Comparison of ENCODE assay signal across 8 mouse cellular contexts in genomic region chr2:118744621-118745020, GRCm38 (mm10). TPM values are rescaled to one million over a fixed set of nuclear protein-coding genes. Genes with fewer than 3 reads are reported as not detected.
A peak's percentile ranks its signal among the peaks of the same experiment; 100 is the strongest.
DNase-seq lines count a peak whose midpoint lies in the region; ATAC-seq and TF ChIP-seq lines count a peak whose summit lies in the region.

No protein-coding gene starts in this region.

- H3K36me3 ChIP-seq in heart, adult 2 months (ENCODE audit: control insufficient read depth, insufficient read depth, low read length), result 0 out of 2 replicates have a peak, but pooled peaks cover 2% of the 10 kb centered on the region
- peaks cover 24% of the 10 kb centered on the region for H3K36me3 ChIP-seq in G1E (replicated peaks)
- H3K36me3 ChIP-seq in heart, embryonic 16.5 days (ENCODE audit: control insufficient read depth, insufficient read depth), result peaks cover 3% of the 10 kb centered on the region
- H3K36me3 ChIP-seq in liver, embryonic 16.5 days (ENCODE audit: control insufficient read depth, insufficient read depth), result no peaks in the 10 kb centered on the region
- H3K36me3 ChIP-seq in kidney, adult 2 months (ENCODE audit: control insufficient read depth, insufficient read depth, low read length), result no peaks in the 10 kb centered on the region

- no peaks in the 10 kb centered on the region for H3K27me3 ChIP-seq in heart, adult 2 months (ENCODE audit: control insufficient read depth, insufficient read depth, low read length)
- peaks cover 9% of the 10 kb centered on the region for H3K27me3 ChIP-seq in G1E (ENCODE audit: insufficient read depth, low read length)
- H3K27me3 ChIP-seq in heart, embryonic 16.5 days (ENCODE audit: control insufficient read depth, insufficient read depth, low read length), result peaks cover 2% of the 10 kb centered on the region; the same call in 1 of the 2 replicates
- peaks cover 9% of the 10 kb centered on the region; the same call in 1 of the 2 replicates for H3K27me3 ChIP-seq in liver, embryonic 16.5 days (ENCODE audit: control insufficient read depth, insufficient read depth, low read depth, low read length)
- H3K27me3 ChIP-seq in kidney, adult 2 months (replicated peaks; ENCODE audit: control insufficient read depth, insufficient read depth, low read length), result no peaks in the 10 kb centered on the region

- no peak for ATAC-seq in G1E (ENCODE audit: extremely low read depth, insufficient number of reproducible peaks, low FRiP score, poor library complexity, severe bottlenecking)
- no peak for ATAC-seq in heart, embryonic 16.5 days (replicated peaks; ENCODE audit: extremely low read depth, insufficient read depth, low FRiP score)
- ATAC-seq in liver, embryonic 16.5 days (ENCODE audit: low read depth), result no peak
- ATAC-seq in megakaryocyte progenitor cell, adult 5-6 weeks (replicated peaks; ENCODE audit: poor library complexity), result no peak

- no peak overlapping the region for H3K27ac ChIP-seq in heart, adult 2 months
- no peak overlapping the region for H3K27ac ChIP-seq in heart, embryonic 16.5 days (ENCODE audit: low read length)
- no peak overlapping the region for H3K27ac ChIP-seq in liver, embryonic 16.5 days (ENCODE audit: low read length)
- no peak overlapping the region for H3K27ac ChIP-seq in kidney, adult 2 months (ENCODE audit: insufficient read depth, low read depth, low read length)

- H3K9me3 ChIP-seq in G1E (replicated peaks), result no peaks in the 10 kb centered on the region
- H3K9me3 ChIP-seq in heart, embryonic 16.5 days (replicated peaks; ENCODE audit: control insufficient read depth, low read length), result no peaks in the 10 kb centered on the region
- no peaks in the 10 kb centered on the region for H3K9me3 ChIP-seq in liver, embryonic 16.5 days (replicated peaks; ENCODE audit: control insufficient read depth, low read length)

- peaks cover 9% of the 10 kb centered on the region for H3K4me1 ChIP-seq in heart, adult 2 months (ENCODE audit: control insufficient read depth, insufficient read depth, low read length)
- H3K4me1 ChIP-seq in G1E (ENCODE audit: insufficient read depth, low read depth, low read length), result peaks cover 54% of the 10 kb centered on the region
- peaks cover 32% of the 10 kb centered on the region for H3K4me1 ChIP-seq in heart, embryonic 16.5 days (ENCODE audit: control insufficient read depth, insufficient read depth, low read length)
- peaks cover 30% of the 10 kb centered on the region for H3K4me1 ChIP-seq in liver, embryonic 16.5 days (ENCODE audit: control insufficient read depth, low read depth, low read length)
- peaks cover 9% of the 10 kb centered on the region; the same call in 1 of the 2 replicates for H3K4me1 ChIP-seq in kidney, adult 2 months (ENCODE audit: control insufficient read depth, insufficient read depth, low read length)

- intact Hi-C loops in heart, adult 2 months (cut with DNase I), result loop anchor here (5.0 to 10.0 kb wide), 4 partner anchors 42 to 803 kb away; partner anchors contain the start of genes Ankrd63, Chp1, Exd1 and Ivd
- intact Hi-C loops in heart, postnatal 36 days (cut with DNase I), result loop anchor here (1.0 to 5.0 kb wide), 3 partner anchors 17 to 803 kb away; partner anchors contain the start of genes Bmf, Chp1 and Exd1

- TF ChIP-seq EP300 in heart, adult 2 months (IDR thresholded peaks at IDR 0.05; ENCODE audit: insufficient read depth, low read depth, low read length), result no peak

- no peak for TF ChIP-seq CTCF in heart, adult 2 months (IDR thresholded peaks at IDR 0.05)
- TF ChIP-seq CTCF in G1E (IDR thresholded peaks at IDR 0.05; ENCODE audit: low read depth, low read length), result no peak
- TF ChIP-seq CTCF in kidney, adult 2 months (conservative IDR thresholded peaks at IDR 0.05; ENCODE audit: insufficient read depth, insufficient read length, low read depth, low read length), result no peak

- TF ChIP-seq POLR2A in heart, adult 2 months (IDR thresholded peaks at IDR 0.05; ENCODE audit: insufficient read depth, low read depth, low read length), result no peak
- no peak for TF ChIP-seq POLR2A in kidney, adult 2 months (IDR thresholded peaks at IDR 0.05; ENCODE audit: low read depth, low read length)

- no peaks in the 10 kb centered on the region for H3K79me2 ChIP-seq in heart, adult 2 months (replicated peaks; ENCODE audit: control insufficient read depth, insufficient read depth, low read length)

- WGBS in heart, adult 2 months, result 43% methylated on average over 7 of the region's 7 CpGs
- 26% methylated on average over 7 of the region's 7 CpGs for WGBS in heart, embryonic 16.5 days
- WGBS in liver, embryonic 16.5 days (ENCODE audit: insufficient replicate concordance), result 12% methylated on average over 7 of the region's 7 CpGs
- WGBS in kidney, adult 2 months, result 32% methylated on average over 7 of the region's 7 CpGs

- peak overlapping the region; percentile 90 for H3K4me3 ChIP-seq in heart, adult 2 months
- peak overlapping the region; percentile 93; the same call in 1 of the 2 replicates for H3K4me3 ChIP-seq in G1E (ENCODE audit: low read depth, low read length)
- peak overlapping the region; percentile 82 for H3K4me3 ChIP-seq in heart, embryonic 16.5 days (ENCODE audit: low read length)
- peak overlapping the region; percentile 85 for H3K4me3 ChIP-seq in liver, embryonic 16.5 days (ENCODE audit: low read depth, low read length)
- no peak overlapping the region for H3K4me3 ChIP-seq in kidney, adult 2 months (ENCODE audit: insufficient read depth, low read depth, low read length)

- peak overlapping the region; percentile 93 for H3K4me2 ChIP-seq in heart, embryonic 16.5 days (ENCODE audit: low read depth, low read length)
- H3K4me2 ChIP-seq in liver, embryonic 16.5 days (ENCODE audit: low read depth, low read length), result peak overlapping the region; percentile 99

- DNase-seq in heart, adult 2 months, result no peak
- DNase-seq in heart, postnatal 36 days, result no peak
- DNase-seq in G1E (ENCODE audit: low spot score), result no peak
- DNase-seq in kidney, adult 2 months, result no peak
- DNase-seq in spleen, adult 12 weeks (ENCODE audit: low spot score), result no peak

- H3K9ac ChIP-seq in heart, adult 2 months (ENCODE audit: low read depth, low read length), result no peak overlapping the region
- no peak overlapping the region for H3K9ac ChIP-seq in heart, embryonic 16.5 days (ENCODE audit: low read length)
- no peak overlapping the region for H3K9ac ChIP-seq in liver, embryonic 16.5 days (ENCODE audit: low read depth, low read length)

RNA-seq across cellular contexts. Expression of gene Inafm2, which starts 0.9 kb away (rescaled TPM):
- total RNA-seq in heart, adult 2 months (2021), result 10 to 100 TPM; 31.8 to 34.9 TPM
- polyA plus RNA-seq in heart, adult 2 months (2012; rRNA removed), result 8.8 and 16.3 TPM in 2 replicates
- 10 to 100 TPM; 27.2 to 29.6 TPM for total RNA-seq in heart, postnatal 36 days (2021)
- total RNA-seq in G1E (2014; fragmentation: Nextera tagmentation) (24.8 and 26.5 TPM in 2 replicates), G1E (2017) (14.8 and 16.0 TPM in 2 replicates)
- 21.0 and 28.6 TPM in 2 replicates for polyA plus RNA-seq in G1E (2012)
- polyA plus RNA-seq in heart, embryonic 16.5 days (2015; fragmentation: Nextera tagmentation; extraction: Ambion mirVana), result 45.2 and 47.3 TPM in 2 replicates
- polyA plus RNA-seq in liver, embryonic 16.5 days (2015; fragmentation: Nextera tagmentation; extraction: Ambion mirVana), result 12.0 and 12.1 TPM in 2 replicates
- total RNA-seq in megakaryocyte progenitor cell, adult 5-6 weeks (2015), result 27.9 and 29.6 TPM in 2 replicates
- 17.9 and 20.3 TPM in 2 replicates for total RNA-seq in megakaryocyte progenitor cell, adult 5-6 weeks (2017)
- 8.1 and 8.7 TPM in 2 replicates for polyA plus RNA-seq in kidney, adult 2 months (2012; rRNA removed)

RNA-seq across cellular contexts. Expression of gene Plcb2, which starts 16.4 kb away (rescaled TPM):
- 1 to 10 TPM; 2.5 to 2.6 TPM for total RNA-seq in heart, adult 2 months (2021)
- polyA plus RNA-seq in heart, adult 2 months (2012; rRNA removed), result 2.4 and 2.7 TPM in 2 replicates
- 1 to 10 TPM; 1.9 to 2.7 TPM for total RNA-seq in heart, postnatal 36 days (2021)
- total RNA-seq in G1E (2014; fragmentation: Nextera tagmentation) (25.6 and 30.6 TPM in 2 replicates), G1E (2017) (7.3 and 8.5 TPM in 2 replicates)
- 4.5 and 5.4 TPM in 2 replicates for polyA plus RNA-seq in G1E (2012)
- 3.2 and 3.4 TPM in 2 replicates for polyA plus RNA-seq in heart, embryonic 16.5 days (2015; fragmentation: Nextera tagmentation; extraction: Ambion mirVana)
- polyA plus RNA-seq in liver, embryonic 16.5 days (2015; fragmentation: Nextera tagmentation; extraction: Ambion mirVana), result 2.3 and 3.0 TPM in 2 replicates
- total RNA-seq in megakaryocyte progenitor cell, adult 5-6 weeks (2015), result 71.2 and 80.9 TPM in 2 replicates
- total RNA-seq in megakaryocyte progenitor cell, adult 5-6 weeks (2017), result 61.1 and 70.4 TPM in 2 replicates
- 1.9 and 3.7 TPM in 2 replicates for polyA plus RNA-seq in kidney, adult 2 months (2012; rRNA removed)

RNA-seq across cellular contexts. Expression of gene Ccdc9b, which starts 17.8 kb away (rescaled TPM):
- total RNA-seq in heart, adult 2 months (2021), result 10 to 100 TPM; 24.3 to 26.4 TPM
- 15.1 and 21.7 TPM in 2 replicates for polyA plus RNA-seq in heart, adult 2 months (2012; rRNA removed)
- total RNA-seq in heart, postnatal 36 days (2021), result 10 to 100 TPM; 24.1 to 28.3 TPM
- total RNA-seq in G1E (2014; fragmentation: Nextera tagmentation) (not detected in 2 replicates), G1E (2017) (0.05 and 0.06 TPM in 2 replicates)
- not detected in 2 replicates for polyA plus RNA-seq in G1E (2012)
- polyA plus RNA-seq in heart, embryonic 16.5 days (2015; fragmentation: Nextera tagmentation; extraction: Ambion mirVana), result 2.0 and 3.2 TPM in 2 replicates
- polyA plus RNA-seq in liver, embryonic 16.5 days (2015; fragmentation: Nextera tagmentation; extraction: Ambion mirVana), result 0.26 and 0.37 TPM in 2 replicates
- total RNA-seq in megakaryocyte progenitor cell, adult 5-6 weeks (2015), result 0.07 and 0.25 TPM in 2 replicates
- 0.42 and 0.47 TPM in 2 replicates for total RNA-seq in megakaryocyte progenitor cell, adult 5-6 weeks (2017)
- 3.4 and 3.6 TPM in 2 replicates for polyA plus RNA-seq in kidney, adult 2 months (2012; rRNA removed)

RNA-seq across cellular contexts. Expression of gene Phgr1, which starts 27.9 kb away (rescaled TPM):
- not detected for total RNA-seq in heart, adult 2 months (2021)
- polyA plus RNA-seq in heart, adult 2 months (2012; rRNA removed), result not detected in 2 replicates
- not detected for total RNA-seq in heart, postnatal 36 days (2021)
- total RNA-seq in G1E (2014; fragmentation: Nextera tagmentation), result not detected in 2 replicates
- total RNA-seq in G1E (2017), result not detected in 2 replicates
- polyA plus RNA-seq in G1E (2012), result not detected in 2 replicates
- 1.2 TPM in 1 of 2 replicates, not detected in the other for polyA plus RNA-seq in heart, embryonic 16.5 days (2015; fragmentation: Nextera tagmentation; extraction: Ambion mirVana)
- 0.85 TPM in 1 of 2 replicates, not detected in the other for polyA plus RNA-seq in liver, embryonic 16.5 days (2015; fragmentation: Nextera tagmentation; extraction: Ambion mirVana)
- not detected in 2 replicates for total RNA-seq in megakaryocyte progenitor cell, adult 5-6 weeks (2015)
- not detected in 2 replicates for total RNA-seq in megakaryocyte progenitor cell, adult 5-6 weeks (2017)
- not detected in 2 replicates for polyA plus RNA-seq in kidney, adult 2 months (2012; rRNA removed)

RNA-seq across cellular contexts. Expression of gene Disp2, which starts 34.9 kb away (rescaled TPM):
- total RNA-seq in heart, adult 2 months (2021), result under 1 TPM in 1 of 2 experiments, not detected in 1; 0.11 TPM
- 0.39 and 0.53 TPM in 2 replicates for polyA plus RNA-seq in heart, adult 2 months (2012; rRNA removed)
- under 1 TPM; 0.03 to 0.06 TPM for total RNA-seq in heart, postnatal 36 days (2021)
- total RNA-seq in G1E (2014; fragmentation: Nextera tagmentation), result not detected in 2 replicates
- total RNA-seq in G1E (2017), result 0.16 and 0.17 TPM in 2 replicates
- polyA plus RNA-seq in G1E (2012), result 0.03 and 0.04 TPM in 2 replicates
- 0.10 and 0.24 TPM in 2 replicates for polyA plus RNA-seq in heart, embryonic 16.5 days (2015; fragmentation: Nextera tagmentation; extraction: Ambion mirVana)
- 0.19 TPM in 2 replicates for polyA plus RNA-seq in liver, embryonic 16.5 days (2015; fragmentation: Nextera tagmentation; extraction: Ambion mirVana)
- not detected in 2 replicates for total RNA-seq in megakaryocyte progenitor cell, adult 5-6 weeks (2015)
- total RNA-seq in megakaryocyte progenitor cell, adult 5-6 weeks (2017), result not detected in 2 replicates
- polyA plus RNA-seq in kidney, adult 2 months (2012; rRNA removed), result 0.35 and 0.67 TPM in 2 replicates
